Mouse (Mus musculus) c-Kit-negative CD71-positive TER-119-positive erythroid progenitor cells, embryonic 14.5 days (primary cell): ENCODE measurements around the gene Tbc1d8.

Experiments used
- DNase-seq: peaks from one replicate; pipeline ENCODE4 v3.0.0-alpha.2; 2013; ENCODE audit warnings: low read depth, low spot score

The Tbc1d8 gene

GRCm38 (mm10) chr1:39446178-39446577 lies 32.4 kb downstream of the Tbc1d8 start:
- DNase-seq: no peak

- DNase-seq: no peak
Observed at GRCm38 (mm10) chr1:39445303-39446050, 33.1 kb downstream of the Tbc1d8 start.

GRCm38 (mm10) chr1:39443764-39444163 lies 34.8 kb downstream of the Tbc1d8 start:
- no peak for DNase-seq

- DNase-seq: no peak
Observed at GRCm38 (mm10) chr1:39441686-39442085, 36.9 kb downstream of the Tbc1d8 start.

GRCm38 (mm10) chr1:39439661-39440548 lies 38.6 kb downstream of the Tbc1d8 start:
- DNase-seq: no peak

- DNase-seq: no peak
Observed at GRCm38 (mm10) chr1:39438629-39439028, 39.9 kb downstream of the Tbc1d8 start.

GRCm38 (mm10) chr1:39434264-39434663 lies 44.3 kb downstream of the Tbc1d8 start:
- no peak for DNase-seq

- DNase-seq: no peak
Observed at GRCm38 (mm10) chr1:39430020-39430419, 48.5 kb downstream of the Tbc1d8 start.

GRCm38 (mm10) chr1:39429015-39429414 lies 49.5 kb downstream of the Tbc1d8 start:
- no peak for DNase-seq

- DNase-seq: no peak
Observed at GRCm38 (mm10) chr1:39428280-39428679, 50.3 kb downstream of the Tbc1d8 start.

GRCm38 (mm10) chr1:39425497-39425896 lies 53.1 kb downstream of the Tbc1d8 start:
- no peak for DNase-seq

GRCm38 (mm10) chr1:39420987-39421386 lies 57.6 kb downstream of the Tbc1d8 start:
- no peak for DNase-seq

- DNase-seq: no peak
Observed at GRCm38 (mm10) chr1:39418852-39419251, 59.7 kb downstream of the Tbc1d8 start.

- DNase-seq: no peak
Observed at GRCm38 (mm10) chr1:39417817-39418216, 60.7 kb downstream of the Tbc1d8 start.

- no peak for DNase-seq
Observed at GRCm38 (mm10) chr1:39410085-39410821, 68.3 kb downstream of the Tbc1d8 start.

- no peak for DNase-seq
Observed at GRCm38 (mm10) chr1:39408668-39409067, 69.9 kb downstream of the Tbc1d8 start.

GRCm38 (mm10) chr1:39408123-39408522 lies 70.4 kb downstream of the Tbc1d8 start:
- DNase-seq: no peak

- no peak for DNase-seq
Observed at GRCm38 (mm10) chr1:39407108-39407507, 71.4 kb downstream of the Tbc1d8 start.

- no peak for DNase-seq
Observed at GRCm38 (mm10) chr1:39400173-39400572, 78.4 kb downstream of the Tbc1d8 start.

- no peak for DNase-seq
Observed at GRCm38 (mm10) chr1:39399228-39399627, 79.3 kb downstream of the Tbc1d8 start.

GRCm38 (mm10) chr1:39398284-39398683 lies 80.3 kb downstream of the Tbc1d8 start:
- DNase-seq: no peak

GRCm38 (mm10) chr1:39396347-39396746 lies 82.2 kb downstream of the Tbc1d8 start:
- no peak for DNase-seq
